Mouse (Mus musculus) embryonic stem cell, embryonic (primary cell): ENCODE measurements around the gene Msi2.

Experiments
- CTCF ChIA-PET, 4 experiments: fragments of 300-600 bp in 2 of 4; fragments of 350-600 bp in 2 of 4; sonication (Branson Sonifier 250); formaldehyde crosslinking; loops; one replicate each; lab custom pipeline; 2022; ENCODE audit warnings: inconsistent platforms in 2 of 4; lab: Charles Lee
- POLR2A ChIA-PET, 4 experiments: fragments of 300-600 bp in 2 of 4; fragments of 350-600 bp in 2 of 4; sonication (Branson Sonifier 250); formaldehyde crosslinking; loops; one replicate each; lab custom pipeline; 2022; ENCODE audit warnings: antibody characterized with exemption in 4 of 4, inconsistent platforms in 1 of 4; lab: Charles Lee

The Msi2 gene

DNA sequence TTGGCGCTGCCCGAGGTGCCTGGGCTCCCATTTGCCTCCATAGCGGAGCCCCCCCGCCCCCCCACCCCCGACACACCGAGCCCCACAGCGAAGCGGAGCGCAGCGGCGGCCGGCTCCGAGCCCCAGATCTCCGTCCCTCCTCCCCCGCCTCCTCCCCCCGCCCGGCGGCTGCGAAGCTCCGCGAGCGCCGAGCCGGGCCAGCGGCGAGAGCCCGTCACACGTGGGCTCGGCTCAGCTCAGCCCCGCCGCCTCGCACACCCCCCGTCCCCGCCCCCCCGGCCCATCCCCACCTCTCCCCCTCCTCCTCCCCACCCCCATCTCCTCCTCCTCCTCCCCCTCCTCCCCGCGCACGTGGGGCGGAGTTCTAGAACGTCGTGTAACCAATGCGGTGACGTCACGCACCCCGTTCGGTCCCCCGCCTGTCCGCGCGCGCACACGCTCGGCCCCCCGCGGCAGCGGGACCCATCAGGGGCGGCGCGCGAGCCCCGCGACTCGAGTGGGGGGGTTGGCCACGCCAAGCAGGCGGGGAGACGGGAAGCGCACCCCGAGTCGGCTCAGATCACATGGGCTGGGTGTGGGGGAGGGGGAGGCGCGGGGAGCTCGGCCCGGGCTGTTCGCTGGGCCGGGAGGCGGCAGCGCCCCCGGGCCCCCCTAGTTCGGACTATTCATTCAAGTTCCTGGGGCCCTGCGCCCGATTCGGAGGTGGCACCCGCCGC is at the start of gene Msi2:
Gene Msi2 (minus strand): TSS at position 464 of the 716 bp plus-strand sequence.
- CTCF ChIA-PET = interaction anchor here in 3 of 4 experiments (0.6 to 1.0 kb wide), 6 partner anchors 9 to 1295 kb away, joined by 3 to 4 read pairs (median 3); no protein-coding TSS in a partner anchor
- POLR2A ChIA-PET = interaction anchor here (0.5 to 3.7 kb wide), 47 partner anchors 10 to 828 kb away, joined by 3 to 20 read pairs (median 4); partner anchors contain the start of genes Akap1 (in 1 of the 4) and Srsf1 (in 1 of the 4)

DNA sequence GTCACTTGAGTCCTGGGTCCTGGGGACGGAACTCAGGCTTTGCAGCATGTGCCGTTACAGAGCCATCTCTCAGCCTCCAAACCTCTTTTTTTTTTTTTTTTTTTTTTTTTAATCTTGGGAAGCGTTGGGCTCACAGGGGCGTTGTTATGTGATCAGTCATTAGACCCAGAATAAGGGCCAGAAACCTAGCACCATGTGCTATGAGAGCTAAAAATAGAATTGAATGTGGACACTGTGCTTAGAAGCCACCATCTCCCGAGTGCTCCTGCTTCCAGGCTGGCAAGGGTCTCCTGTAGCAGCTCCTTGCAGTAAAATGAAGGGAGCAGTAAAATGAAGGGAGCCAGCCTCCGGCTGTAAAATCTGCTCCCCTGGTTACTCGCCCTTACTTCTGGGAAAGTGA is 47.3 kb upstream of the Msi2 start:
- ChIA-PET CTCF (interaction anchor here in 1 of 4 experiments (0.8 kb wide), 1 partner anchor 456 kb away, joined by 4 read pairs; no protein-coding TSS in a partner anchor), POLR2A (interaction anchor here in 2 of 4 experiments (0.6 to 0.9 kb wide), 2 partner anchors 12 to 454 kb away, joined by 3 to 5 read pairs; no protein-coding TSS in a partner anchor)

- POLR2A ChIA-PET = interaction anchor here in 1 of 4 experiments (1.1 kb wide), 1 partner anchor 11 kb away, joined by 3 read pairs; no protein-coding TSS in a partner anchor
- CTCF ChIA-PET = no interaction called here
Measured at GRCm38 (mm10) chr11:88763371-88763770, 45.1 kb upstream of the Msi2 start.

GRCm38 (mm10) chr11:88759501-88759900 is 41.2 kb upstream of the Msi2 start:
- POLR2A ChIA-PET = interaction anchor here in 1 of 4 experiments (0.7 to 1.4 kb wide), 3 partner anchors 12 to 888 kb away, joined by 3 to 5 read pairs (median 3); no protein-coding TSS in a partner anchor
- CTCF ChIA-PET = interaction anchor here in 1 of 4 experiments (0.6 kb wide), 1 partner anchor 109 kb away, joined by 5 read pairs; no protein-coding TSS in a partner anchor

DNA sequence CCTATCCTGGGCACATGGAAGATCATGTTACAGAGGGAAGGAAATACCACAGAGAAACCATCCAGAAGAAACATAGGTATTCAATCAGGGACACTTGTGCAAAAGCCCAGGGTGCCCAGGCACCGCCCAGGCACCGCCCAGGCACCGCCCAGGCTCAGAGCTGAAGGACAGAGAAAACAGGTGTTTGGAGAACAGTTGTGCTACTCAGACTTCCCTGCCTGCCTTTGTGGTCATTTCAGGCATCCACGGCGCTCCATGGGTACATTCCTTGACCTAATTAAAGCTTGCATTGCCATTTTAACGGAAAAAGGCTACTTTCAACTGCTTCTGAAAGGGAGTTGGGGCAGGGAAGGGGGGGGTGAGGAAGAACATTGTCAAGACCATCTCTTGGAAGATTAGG is 40.1 kb upstream of the Msi2 start:
- POLR2A ChIA-PET = interaction anchor here in 3 of 4 experiments (0.5 to 1.4 kb wide), 4 partner anchors 16 to 694 kb away, joined by 3 to 5 read pairs (median 5); no protein-coding TSS in a partner anchor

DNA sequence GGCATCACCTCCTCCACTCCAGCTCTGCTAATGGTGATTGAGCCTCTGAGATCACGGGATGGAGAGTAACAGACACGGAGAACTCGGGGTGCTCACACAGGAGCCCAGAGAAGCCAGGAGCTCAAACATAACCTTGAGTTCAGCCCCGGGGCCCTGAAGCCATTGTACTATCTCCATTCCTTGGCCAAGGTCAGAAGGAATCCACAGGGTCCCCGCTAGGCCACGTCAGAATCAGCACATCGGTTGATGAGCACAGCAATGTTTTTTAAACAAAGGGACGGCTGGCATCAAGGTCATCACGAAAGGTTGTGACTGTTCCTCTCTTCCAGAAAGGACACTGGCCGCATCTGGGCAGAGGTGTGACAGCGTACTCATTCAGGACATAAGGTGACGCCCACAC is 27.0 kb upstream of the Msi2 start:
- ChIA-PET POLR2A (interaction anchor here in 3 of 4 experiments (0.5 to 1.3 kb wide), 4 partner anchors 21 to 698 kb away, joined by 3 to 6 read pairs (median 3); partner anchors contain the start of gene Srsf1 (in 1 of the 3)), CTCF (interaction anchor here in 2 of 4 experiments (0.6 to 1.1 kb wide), 3 partner anchors 233 to 815 kb away, joined by 3 to 5 read pairs (median 3); no protein-coding TSS in a partner anchor)

More for the DNA sequence above, 40.1 kb upstream of the Msi2 start:
- CTCF ChIA-PET = interaction anchor here in 1 of 4 experiments (0.7 kb wide), 1 partner anchor 64 kb away, joined by 3 read pairs; no protein-coding TSS in a partner anchor

DNA sequence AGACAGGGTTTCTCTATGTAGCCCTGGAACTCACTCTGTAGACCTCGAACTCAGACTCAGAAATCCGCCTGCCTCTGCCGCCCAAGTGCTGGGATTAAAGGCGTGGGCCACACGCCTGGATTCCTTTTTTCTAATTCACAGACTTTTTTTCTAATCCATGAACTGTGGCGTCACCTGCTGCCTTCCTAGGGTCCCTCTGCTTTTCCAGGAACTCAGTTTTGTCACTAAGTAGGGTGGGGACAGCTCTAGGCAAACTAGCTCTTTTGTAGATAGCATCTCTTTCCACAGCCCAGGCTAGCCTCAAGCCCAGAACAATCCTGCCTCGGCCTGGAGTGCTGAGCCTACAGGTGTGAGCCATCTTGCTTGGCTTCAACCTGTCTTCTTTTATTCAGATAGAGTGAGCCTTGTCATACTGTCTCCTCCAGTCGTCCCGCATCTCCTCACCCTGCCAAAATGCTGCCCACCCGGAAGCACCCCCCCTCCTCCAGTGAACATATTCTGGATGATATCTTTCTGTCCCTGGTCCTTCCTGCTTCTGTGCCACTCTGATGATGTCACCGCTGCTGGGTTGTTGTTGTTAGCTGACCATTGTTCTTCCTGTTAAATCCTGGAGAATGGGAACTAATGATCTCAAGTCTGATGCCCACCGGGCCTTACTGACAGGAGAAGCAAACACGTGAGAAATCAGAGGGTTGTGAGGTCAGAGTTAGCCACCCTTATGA is 21.4 kb upstream of the Msi2 start:
- POLR2A ChIA-PET = interaction anchor here in 3 of 4 experiments (0.6 to 1.2 kb wide), 9 partner anchors 8 to 333 kb away, joined by 3 to 7 read pairs (median 3); partner anchors contain the start of gene Msi2 (in 2 of the 3)
- CTCF ChIA-PET = interaction anchor here in 2 of 4 experiments (0.5 to 1.3 kb wide), 8 partner anchors 10 to 457 kb away, joined by 4 to 12 read pairs (median 4); no protein-coding TSS in a partner anchor

- ChIA-PET CTCF (interaction anchor here in 2 of 4 experiments (0.5 to 0.7 kb wide), 3 partner anchors 14 to 231 kb away, joined by 3 to 5 read pairs (median 4); no protein-coding TSS in a partner anchor), POLR2A (interaction anchor here in 2 of 4 experiments (0.6 to 1.0 kb wide), 3 partner anchors 55 to 254 kb away, joined by 3 to 5 read pairs (median 3); no protein-coding TSS in a partner anchor)
Measured at GRCm38 (mm10) chr11:88729363-88729762, 11.1 kb upstream of the Msi2 start.

DNA sequence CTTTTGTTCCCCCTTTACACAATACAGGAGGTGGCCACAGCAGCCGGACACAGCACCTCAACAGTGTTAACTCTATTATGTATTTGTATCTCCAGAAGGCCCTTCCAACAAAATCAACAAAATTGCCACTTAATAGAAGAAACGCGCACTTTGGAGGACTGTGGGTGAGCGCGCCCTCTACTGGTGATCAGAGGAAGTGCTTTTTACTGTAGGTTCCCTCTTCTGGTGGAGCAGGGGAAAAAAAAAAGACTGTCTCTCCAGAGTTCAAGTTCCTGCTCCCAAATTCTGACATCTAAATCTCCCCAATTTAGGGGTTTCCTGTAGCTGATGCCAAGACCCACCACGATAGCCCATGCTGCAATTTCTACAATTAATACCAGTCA is 10.2 kb upstream of the Msi2 start:
- ChIA-PET CTCF (interaction anchor here (0.6 to 1.7 kb wide), 13 partner anchors 11 to 1016 kb away, joined by 3 to 7 read pairs (median 3); partner anchors contain the start of gene Ccdc182 (in 1 of the 4)), POLR2A (interaction anchor here in 3 of 4 experiments (0.6 to 2.0 kb wide), 5 partner anchors 10 to 357 kb away, joined by 3 to 7 read pairs (median 4); partner anchors contain the start of gene Msi2 (in 2 of the 3))

GRCm38 (mm10) chr11:88727768-88728507 is 9.6 kb upstream of the Msi2 start:
- POLR2A ChIA-PET = interaction anchor here in 3 of 4 experiments (0.6 to 2.0 kb wide), 6 partner anchors 10 to 449 kb away, joined by 3 to 7 read pairs (median 4); partner anchors contain the start of gene Msi2 (in 2 of the 3)
- CTCF ChIA-PET = interaction anchor here (0.5 to 1.7 kb wide), 21 partner anchors 9 to 870 kb away, joined by 3 to 7 read pairs (median 3); partner anchors contain the start of genes Ccdc182 (in 1 of the 4) and Msi2 (in 1 of the 4)

- ChIA-PET CTCF (interaction anchor here in 2 of 4 experiments (0.6 to 0.7 kb wide), 2 partner anchors 160 to 445 kb away, joined by 3 to 10 read pairs; no protein-coding TSS in a partner anchor), POLR2A (interaction anchor here in 3 of 4 experiments (0.5 to 1.3 kb wide), 8 partner anchors 10 to 637 kb away, joined by 3 to 4 read pairs (median 3); partner anchors contain the start of gene Mrps23 (in 1 of the 3))
Measured at GRCm38 (mm10) chr11:88721144-88721636, 2.9 kb upstream of the Msi2 start.

DNA sequence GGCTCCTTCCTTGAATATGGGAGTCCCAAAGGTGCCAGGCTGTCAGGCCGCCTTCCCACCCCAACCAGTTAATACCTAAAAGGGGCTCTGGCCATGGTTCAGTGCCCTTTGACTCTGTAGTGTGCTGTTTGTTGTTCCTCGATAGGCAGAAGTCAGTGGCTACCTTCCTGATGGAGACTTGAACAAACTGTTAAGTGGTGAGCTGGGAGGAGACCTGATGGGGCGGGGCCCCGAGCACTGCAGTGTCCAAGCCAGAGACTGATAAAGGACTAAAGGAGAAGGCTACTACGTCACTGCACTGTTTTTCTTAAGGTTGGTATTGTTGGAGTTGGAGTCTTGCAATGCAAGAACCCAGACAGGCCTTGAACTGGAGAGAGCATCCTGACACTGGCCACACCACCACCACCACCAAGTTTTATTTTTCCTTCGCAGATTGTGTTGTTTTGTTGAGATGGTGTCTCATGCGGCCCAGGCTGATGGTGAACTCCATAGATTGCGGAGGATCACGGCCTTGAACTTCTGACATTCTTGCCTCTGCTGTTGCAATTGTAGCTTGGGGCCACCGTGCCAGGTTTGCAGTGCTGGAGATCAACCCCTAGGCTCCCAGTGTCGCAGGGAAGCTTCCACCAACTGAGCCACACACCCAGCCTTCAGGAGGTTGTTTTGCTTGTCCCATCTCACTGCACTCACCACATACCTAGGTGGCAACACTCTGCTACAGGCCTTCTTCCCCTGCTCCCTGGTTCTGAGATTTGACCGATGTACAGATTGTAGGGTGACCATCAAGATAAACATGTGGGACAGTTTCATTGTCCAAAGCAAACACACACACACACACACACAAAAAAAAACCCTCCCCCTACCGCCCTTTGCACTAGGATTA is 2.2 kb upstream of the Msi2 start:
- ChIA-PET POLR2A (interaction anchor here in 3 of 4 experiments (0.6 to 3.7 kb wide), 12 partner anchors 11 to 636 kb away, joined by 3 to 19 read pairs (median 4); no protein-coding TSS in a partner anchor), CTCF (interaction anchor here in 1 of 4 experiments (0.6 kb wide), 1 partner anchor 159 kb away, joined by 3 read pairs; no protein-coding TSS in a partner anchor)

- CTCF ChIA-PET = no interaction called here
- POLR2A ChIA-PET = interaction anchor here in 2 of 4 experiments (1.2 to 3.7 kb wide), 2 partner anchors 12 to 14 kb away, joined by 4 to 19 read pairs; no protein-coding TSS in a partner anchor
Measured at GRCm38 (mm10) chr11:88719601-88720000, 1.3 kb upstream of the Msi2 start.

DNA sequence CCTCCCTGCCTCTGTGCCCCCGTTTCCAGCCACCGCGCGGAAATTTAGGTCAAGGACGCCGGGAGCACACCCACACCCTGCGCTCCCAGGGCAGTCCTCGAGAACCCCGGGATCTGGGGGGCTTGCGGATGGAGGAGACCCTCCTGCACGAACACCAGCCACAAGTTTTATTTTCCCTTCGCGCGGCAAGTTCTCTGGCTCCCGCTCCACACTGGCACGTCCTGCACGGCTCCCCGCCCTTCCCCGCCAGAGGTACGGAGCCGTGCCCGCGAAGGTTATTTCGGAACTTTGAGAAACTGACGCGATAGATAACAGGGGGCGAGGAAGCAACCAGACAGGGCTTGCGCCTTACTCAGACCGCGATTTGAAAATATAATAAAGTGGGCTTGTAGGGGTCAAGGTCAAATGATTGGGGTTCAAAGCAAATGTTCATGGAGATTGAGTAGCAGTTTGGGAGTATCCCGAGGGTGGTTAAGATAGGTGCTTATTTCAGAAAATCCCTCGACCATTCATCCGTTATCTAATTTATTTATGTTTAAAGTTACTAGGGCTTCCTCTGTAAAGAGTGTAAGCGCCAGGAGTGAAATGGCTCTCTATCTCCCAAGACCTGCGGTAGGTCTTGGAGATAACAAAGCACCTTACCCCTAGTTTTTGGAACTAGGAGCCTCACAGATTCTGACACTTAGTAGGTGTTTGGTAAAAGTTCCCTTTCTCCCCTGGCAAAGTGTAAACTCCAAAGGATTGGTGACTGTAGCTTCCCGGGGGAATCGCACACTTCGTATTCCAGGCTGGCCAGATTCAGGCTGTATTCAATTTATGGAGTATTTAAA is 668 bp upstream of the Msi2 start:
- ChIA-PET CTCF (interaction anchor here in 1 of 4 experiments (0.7 to 1.0 kb wide), 2 partner anchors 8 to 11 kb away, joined by 3 read pairs; no protein-coding TSS in a partner anchor), POLR2A (interaction anchor here in 3 of 4 experiments (1.0 to 3.7 kb wide), 17 partner anchors 9 to 257 kb away, joined by 3 to 20 read pairs (median 5); partner anchors contain the start of gene Akap1 (in 1 of the 3))
